Mouse (Mus musculus) bone marrow macrophage, adult 2 months (primary cell): ENCODE measurements at regions not wholly inside any gene's neighbourhood (a gene's known extent, or its start where the extent isn't known, plus 50 kb on each side); places are given as distances from the start of the nearest gene placed in this dataset.

ENCODE experiments used
- CTCF ChIP-seq: IDR thresholded peaks from 2 replicates; pipeline ENCODE4 v1.5.1; 2012; ENCODE audit warnings: low read depth, mild to moderate bottlenecking, low read length, moderate library complexity
- POLR2A ChIP-seq: IDR thresholded peaks from 2 replicates; pipeline ENCODE4 v1.6.1; 2012; ENCODE audit warnings: mild to moderate bottlenecking, low read depth, low read length, borderline replicate concordance

GRCm38 (mm10) chr7:138455371-138455770 lies 57.8 kb upstream of the Tcerg1l start:
- no peak for TF ChIP-seq CTCF
- TF ChIP-seq POLR2A, result no peak
